In the genomic region with DNA sequence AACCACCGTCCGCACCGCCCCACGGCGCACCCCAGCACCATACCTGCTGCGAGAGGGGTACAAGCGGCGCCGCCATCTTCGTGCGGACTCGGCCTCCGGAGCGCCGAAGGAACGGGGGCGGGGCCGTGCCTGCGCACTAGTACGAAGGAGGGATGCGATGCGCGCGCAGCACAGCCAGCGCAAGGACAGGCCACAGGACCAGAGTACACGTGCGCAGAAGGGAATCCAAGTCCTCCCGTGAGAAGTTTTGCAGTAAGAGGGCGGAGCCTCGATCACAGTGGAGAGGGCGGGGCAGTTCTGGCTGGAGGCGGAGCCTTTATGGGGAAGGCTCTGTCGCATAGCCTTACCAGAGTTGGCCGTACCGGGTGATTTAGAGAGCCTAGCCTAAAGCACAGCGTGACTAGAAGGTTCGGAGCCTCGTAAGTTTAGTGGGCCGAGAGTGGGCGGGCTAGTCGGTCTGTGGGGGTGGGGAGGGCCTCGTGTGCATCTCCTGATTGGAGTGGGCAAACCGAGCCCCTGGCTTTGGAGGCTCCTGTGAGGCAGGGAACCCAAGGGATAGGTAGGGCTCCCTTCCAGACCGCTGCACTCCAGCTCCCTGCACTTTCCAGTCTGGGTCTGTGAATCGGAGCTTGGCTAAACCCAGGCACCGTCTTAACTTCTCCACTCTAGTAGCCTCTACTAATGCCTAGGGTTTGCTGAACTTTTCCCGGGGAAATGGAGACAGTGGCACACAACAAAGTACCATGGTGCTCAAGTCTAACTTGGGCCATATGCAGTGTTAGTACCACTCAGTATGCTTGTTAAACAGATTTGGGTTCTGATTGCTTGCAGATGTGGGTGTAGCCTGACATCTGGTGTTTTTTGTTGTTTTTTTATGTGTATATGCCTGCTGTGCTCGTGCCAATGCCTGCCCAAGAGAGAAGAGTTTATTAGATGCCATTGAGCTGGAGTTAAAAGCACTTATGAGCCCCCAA, we compare ENCODE assay signal across 8 mouse cellular contexts. TPM values are rescaled to one million over a fixed set of nuclear protein-coding genes. Genes with fewer than 3 reads are reported as not detected.
DNase-seq lines count a peak whose midpoint lies in the region; ATAC-seq lines count a peak whose summit lies in the region.

A gene (minus strand): TSS at position 99 of the 974 bp plus-strand sequence.

- H3K4me2 ChIP-seq in heart, embryonic 14.5 days (ENCODE audit: low read length), result peak within 1 kb of the TSS; percentile 85
- H3K4me2 ChIP-seq in liver, embryonic 13.5 days, result peak within 1 kb of the TSS; percentile 87
- H3K4me2 ChIP-seq in stomach, embryonic 16.5 days (ENCODE audit: low read depth, low read length), result peak within 1 kb of the TSS; percentile 73

- DNase-seq in c-Kit-negative CD71-positive TER-119-positive erythroid progenitor cells, embryonic 14.5 days (ENCODE audit: low read depth, low spot score), result peak; percentile 99
- peak; percentile 97 for DNase-seq in fibroblast of lung, adult 2 months (ENCODE audit: low read depth)
- DNase-seq in kidney, postnatal 14 days, result peak; percentile 100
- DNase-seq in liver, embryonic 13.5 days, result peak; percentile 98
- DNase-seq in neural tube, embryonic 10.5 days (ENCODE audit: extremely low spot score, low spot score), result peak; percentile 96

- no peaks in the 10 kb centered on the region for H3K27me3 ChIP-seq in heart, embryonic 14.5 days (ENCODE audit: control insufficient read depth, insufficient read depth, low read length)
- H3K27me3 ChIP-seq in liver, embryonic 13.5 days, result no peaks in the 10 kb centered on the region
- H3K27me3 ChIP-seq in stomach, embryonic 16.5 days (ENCODE audit: control insufficient read depth, insufficient read depth, low read length), result no peaks in the 10 kb centered on the region

- peak within 1 kb of the TSS; percentile 59 to 82 for H3K4me3 ChIP-seq in heart, embryonic 14.5 days (ENCODE audit: control insufficient read depth in 1 of 2, insufficient read depth in 1 of 2, low read depth in 1 of 2, low read length in 2 of 2)
- H3K4me3 ChIP-seq in liver, embryonic 13.5 days (replicated peaks), result peak within 1 kb of the TSS; percentile 89
- H3K4me3 ChIP-seq in stomach, embryonic 16.5 days (replicated peaks; ENCODE audit: low read length), result peak within 1 kb of the TSS; percentile 78

- 0 out of 2 replicates have a peak, but pooled peaks cover 5% of the 10 kb centered on the region for H3K36me3 ChIP-seq in heart, embryonic 14.5 days (ENCODE audit: control insufficient read depth, insufficient read depth, low read length)
- H3K36me3 ChIP-seq in liver, embryonic 13.5 days, result 0 out of 2 replicates have a peak, but pooled peaks cover 12% of the 10 kb centered on the region
- H3K36me3 ChIP-seq in stomach, embryonic 16.5 days (ENCODE audit: control insufficient read depth, insufficient read depth, low read length), result no peaks in the 10 kb centered on the region

- peaks cover 26 to 43% of the 10 kb centered on the region in 2 experiments for H3K4me1 ChIP-seq in heart, embryonic 14.5 days (ENCODE audit: control insufficient read depth in 2 of 2, insufficient read depth in 2 of 2, low read length in 2 of 2)
- peaks cover 56% of the 10 kb centered on the region for H3K4me1 ChIP-seq in liver, embryonic 13.5 days (replicated peaks)
- H3K4me1 ChIP-seq in stomach, embryonic 16.5 days (ENCODE audit: control insufficient read depth, insufficient read depth, low read length), result peaks cover 23% of the 10 kb centered on the region

- ATAC-seq in CD4-positive, CD25-positive, alpha-beta regulatory T cell, adult 4 months, result peak; percentile 99
- ATAC-seq in heart, embryonic 14.5 days (ENCODE audit: insufficient number of reproducible peaks, insufficient read depth, low FRiP score, low read depth), result peak; percentile 98
- peak; percentile 95 for ATAC-seq in liver, embryonic 13.5 days (ENCODE audit: low read depth)
- ATAC-seq in stomach, embryonic 16.5 days (ENCODE audit: insufficient read depth, low FRiP score), result peak; percentile 98

- 1% methylated on average over 48 of the region's 48 CpGs for WGBS in heart, embryonic 14.5 days
- under 1% methylated on average over 48 of the region's 48 CpGs for WGBS in liver, embryonic 13.5 days (ENCODE audit: insufficient replicate concordance)
- under 1% methylated on average over 48 of the region's 48 CpGs for WGBS in stomach, embryonic 16.5 days

- H3K9me3 ChIP-seq in heart, embryonic 14.5 days (ENCODE audit: control insufficient read depth, low read length), result no peaks in the 10 kb centered on the region
- no peaks in the 10 kb centered on the region for H3K9me3 ChIP-seq in liver, embryonic 13.5 days (replicated peaks)
- H3K9me3 ChIP-seq in stomach, embryonic 16.5 days (replicated peaks; ENCODE audit: control insufficient read depth, low read length), result no peaks in the 10 kb centered on the region

- H3K27ac ChIP-seq in heart, embryonic 14.5 days (replicated peaks in 1 of 2; ENCODE audit: control insufficient read depth in 1 of 2, insufficient read depth in 1 of 2, low read depth in 2 of 2, low read length in 2 of 2), result peak within 1 kb of the TSS; percentile 46 to 86
- peak within 1 kb of the TSS; percentile 96 for H3K27ac ChIP-seq in liver, embryonic 13.5 days
- peak within 1 kb of the TSS; percentile 90 for H3K27ac ChIP-seq in stomach, embryonic 16.5 days (ENCODE audit: low read length)

- peak within 1 kb of the TSS; percentile 92 for H3K9ac ChIP-seq in heart, embryonic 14.5 days (ENCODE audit: low read length)
- peak within 1 kb of the TSS; percentile 92 for H3K9ac ChIP-seq in liver, embryonic 13.5 days
- peak within 1 kb of the TSS; percentile 94 for H3K9ac ChIP-seq in stomach, embryonic 16.5 days (ENCODE audit: low read length)

RNA-seq across cellular contexts. Expression of the gene that starts here (rescaled TPM):
- polyA plus RNA-seq in CD4-positive, CD25-positive, alpha-beta regulatory T cell, adult 4 months (2017; shearing (Covaris generic)), result 10 to 100 TPM; 55.3 to 76.0 TPM
- 39.4 and 44.1 TPM in 2 replicates for polyA plus RNA-seq in heart, embryonic 14.5 days (2014; fragmentation: Nextera tagmentation; extraction: Ambion mirVana)
- 17.5 and 21.1 TPM in 2 replicates for polyA plus RNA-seq in liver, embryonic 13.5 days (2015; fragmentation: Nextera tagmentation; extraction: Ambion mirVana)
- 52.6 and 54.2 TPM in 2 replicates for polyA plus RNA-seq in stomach, embryonic 16.5 days (2015; fragmentation: Nextera tagmentation; extraction: Ambion mirVana)

Comparison
In these comparisons a context has a peak if more than half of its experiments do, and no peak if none do; other contexts are left out.
1. Peak in every context shown above with its lines: DNase-seq, ATAC-seq, H3K4me3 ChIP-seq and H3K27ac ChIP-seq.